Mouse (Mus musculus) left cerebral cortex, adult 18-20 months (tissue): Measurements from ENCODE around the gene Mccc1. TPM values are rescaled to one million over a fixed set of nuclear protein-coding genes. Genes with fewer than 3 reads are reported as not detected.

Experiments used
- DNase-seq, 2 experiments: peaks; one replicate each; pipeline ENCODE4 v3.0.0; 2021 to 2022; ENCODE audit warnings: low spot score in 2 of 2, mixed read lengths in 1 of 2
- total RNA-seq, 2 experiments: library from RNA; stranded (reverse); gene quantifications; 2 replicates each; pipeline ENCODE4 v1.2.3; 2021

The Mccc1 gene
- total RNA-seq, 2 experiments from 2014 or later, result 30.8 to 33.3 TPM

GRCm38 (mm10) chr3:35967366-35967921 lies 33.0 kb downstream of the Mccc1 start:
- no peak for DNase-seq

DNA sequence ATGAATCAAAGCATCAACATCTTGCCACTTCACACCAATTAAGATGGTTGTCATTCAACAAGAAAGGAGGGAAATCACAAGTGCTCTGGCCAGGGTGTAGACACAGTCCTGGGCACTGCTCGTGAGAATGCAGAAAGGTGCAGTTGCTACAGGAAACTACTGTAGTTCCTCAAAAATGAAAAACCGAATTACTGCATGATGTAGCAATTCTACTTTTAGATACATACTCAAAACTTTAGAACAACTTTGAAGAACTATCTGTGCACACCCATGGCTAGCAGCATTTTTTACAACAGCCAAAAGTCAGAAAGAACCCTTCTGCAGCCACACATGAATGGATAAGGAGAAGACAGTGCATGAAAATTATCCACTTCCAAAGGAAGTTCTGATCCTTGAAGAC lies 34.0 kb downstream of the Mccc1 start:
- DNase-seq, result no peak

DNA sequence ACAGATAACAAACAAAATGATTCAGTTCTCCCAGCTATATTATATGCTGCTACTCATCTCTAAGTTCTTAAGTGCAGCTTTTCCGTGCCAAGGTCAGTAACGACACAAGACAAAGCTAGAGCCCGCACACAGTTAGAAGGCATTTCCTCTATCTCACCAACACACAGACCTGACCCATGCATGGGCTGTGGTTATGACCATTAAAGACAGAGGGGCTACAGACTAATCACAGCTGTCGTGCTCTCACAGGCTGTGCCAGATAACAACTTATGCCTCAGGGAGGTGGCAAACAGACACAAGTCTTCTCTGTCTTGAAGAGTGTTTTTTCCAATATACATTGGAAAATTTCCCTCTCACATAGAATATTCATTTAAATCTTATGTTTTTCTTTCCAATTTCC lies 35.5 kb downstream of the Mccc1 start:
- no peak for DNase-seq

DNA sequence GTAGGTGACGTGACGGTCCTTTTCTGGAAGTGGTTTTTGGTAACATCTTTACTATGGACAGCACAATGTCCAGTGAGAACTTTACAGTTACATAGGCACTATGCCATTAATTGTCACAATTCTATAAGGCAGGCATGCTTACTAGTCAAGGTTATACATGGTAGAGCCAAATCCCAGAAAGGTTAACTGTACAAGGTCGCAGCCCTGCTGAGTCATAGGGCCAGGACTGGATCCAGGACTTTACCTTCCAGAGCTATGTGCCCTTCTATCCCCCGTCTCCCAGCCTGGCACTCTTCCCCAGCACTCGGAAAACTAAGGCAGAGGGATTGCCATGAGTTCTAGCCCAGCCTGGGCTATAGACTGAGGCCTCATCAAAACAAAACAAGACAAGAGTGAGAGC lies 36.6 kb downstream of the Mccc1 start:
- DNase-seq, result no peak

DNA sequence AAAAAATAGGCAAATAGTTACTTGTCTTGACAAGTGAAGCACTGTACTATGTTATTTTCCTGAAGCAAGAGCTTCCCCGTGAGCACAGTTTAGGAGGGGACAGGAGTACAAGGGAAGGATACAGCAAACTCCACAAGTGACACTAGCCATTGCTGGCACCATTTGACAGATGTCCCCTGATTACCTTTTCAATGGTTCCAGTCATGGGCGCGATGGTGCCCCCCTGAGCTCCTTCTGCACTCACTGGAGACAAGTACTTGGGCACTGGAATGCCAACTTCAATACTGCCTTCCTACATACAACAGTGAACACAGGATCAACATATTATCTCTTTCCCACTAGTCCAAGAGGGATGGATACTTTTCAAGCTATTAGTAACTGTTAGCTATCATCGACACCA lies 37.1 kb downstream of the Mccc1 start:
- no peak for DNase-seq

GRCm38 (mm10) chr3:35962967-35963366 lies 37.5 kb downstream of the Mccc1 start:
- DNase-seq, result no peak

GRCm38 (mm10) chr3:35957230-35957629 lies 43.2 kb downstream of the Mccc1 start:
- DNase-seq, result no peak

DNA sequence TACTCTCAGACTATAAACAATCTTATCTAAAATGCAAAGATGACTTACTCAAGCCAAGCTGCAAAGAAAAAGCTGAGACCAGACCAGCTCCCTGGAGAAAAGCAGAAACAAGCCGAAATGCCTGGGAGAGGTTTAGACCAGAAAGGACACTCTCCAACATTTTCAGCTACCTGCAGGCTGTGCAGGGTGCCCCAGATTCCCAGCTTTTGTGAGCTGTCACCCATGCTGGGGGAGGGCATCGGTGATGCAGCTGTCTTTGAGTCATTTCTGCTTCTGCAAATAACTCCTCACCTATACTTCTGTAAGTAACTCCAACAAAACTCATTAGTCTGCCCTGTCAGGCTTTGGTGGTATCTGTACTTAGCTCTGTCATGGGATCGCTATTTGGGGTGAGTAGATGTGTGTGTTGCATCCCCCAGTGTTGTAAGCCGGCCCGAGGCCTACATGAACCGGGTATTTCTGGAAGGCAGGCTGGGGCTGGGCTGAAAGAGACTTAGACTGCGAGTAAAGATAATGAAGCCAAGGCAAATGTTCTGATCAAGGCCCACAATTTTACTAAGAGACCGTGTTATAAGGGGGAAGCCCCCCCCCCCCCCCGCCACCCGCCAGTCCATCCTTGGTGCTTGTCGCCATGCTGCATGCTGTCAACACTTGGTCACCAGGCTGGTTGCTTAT lies 45.4 kb downstream of the Mccc1 start:
- no peak for DNase-seq

GRCm38 (mm10) chr3:35953816-35954215 lies 46.7 kb downstream of the Mccc1 start:
- no peak for DNase-seq

DNA sequence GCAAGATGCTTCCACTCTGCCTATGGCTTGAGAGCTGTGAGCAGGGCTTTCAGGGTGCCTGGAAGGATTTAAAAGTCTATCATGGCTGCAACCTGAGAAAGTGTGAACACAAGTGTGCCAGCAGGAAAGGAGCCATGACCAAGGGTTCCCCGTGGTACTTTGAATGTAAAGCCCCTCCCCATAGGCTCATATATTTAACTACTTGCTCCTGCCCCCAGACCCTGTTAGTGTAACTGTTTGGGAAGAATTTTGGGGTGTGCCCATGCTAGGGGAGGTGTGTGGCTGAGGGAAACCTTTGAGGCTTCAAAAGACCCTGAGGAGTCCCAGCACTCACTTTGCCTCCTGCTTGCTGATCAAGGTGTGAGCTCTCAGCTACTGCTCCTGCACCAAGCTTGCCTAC lies 47.3 kb downstream of the Mccc1 start:
- no peak for DNase-seq

DNA sequence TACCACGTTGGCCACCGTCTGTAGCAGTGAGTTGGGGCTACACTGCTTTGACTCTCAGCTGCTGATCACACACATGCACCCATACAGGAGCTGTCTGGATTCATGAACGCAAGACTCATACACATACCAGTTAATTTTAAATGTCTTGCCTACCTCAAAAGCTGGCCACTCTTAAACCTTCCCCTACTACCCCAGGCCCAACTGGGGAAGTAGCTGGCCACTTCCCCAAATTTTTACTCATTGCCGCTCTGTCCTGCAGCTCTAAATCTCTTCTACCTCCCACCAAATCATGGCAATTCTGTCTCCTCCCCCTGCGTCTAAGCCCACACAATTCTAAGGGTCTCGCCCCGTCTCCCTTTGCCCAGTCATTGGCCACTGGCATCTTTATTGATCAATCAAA lies 52.3 kb downstream of the Mccc1 start:
- DNase-seq, result no peak

- DNase-seq, result no peak
These were observed 59.9 kb downstream of the Mccc1 start for GRCm38 (mm10) chr3:35940520-35941135.

- no peak for DNase-seq
These were observed 60.4 kb downstream of the Mccc1 start for GRCm38 (mm10) chr3:35940047-35940446.

DNA sequence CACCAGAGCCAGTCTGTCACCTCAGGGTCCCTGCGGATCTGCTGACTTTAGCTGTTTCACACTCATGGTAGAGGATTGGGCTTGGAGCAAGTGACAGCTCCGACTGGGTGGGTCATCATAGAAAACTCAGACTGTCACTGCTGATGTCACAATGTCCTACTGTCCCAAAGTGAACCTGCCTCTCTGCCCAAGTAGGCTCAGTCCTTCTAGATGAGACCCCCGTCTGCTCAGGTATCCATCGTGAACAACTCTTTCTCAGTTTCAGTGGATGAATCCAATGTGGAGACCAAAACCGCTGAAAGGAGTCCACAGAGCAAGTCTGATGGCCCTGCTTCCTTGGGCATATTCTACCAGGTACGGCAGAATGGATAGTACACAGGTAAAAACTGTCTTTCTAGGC lies 63.1 kb downstream of the Mccc1 start, which contains the start of gene Dcun1d1:
TSS of gene Dcun1d1 (minus strand) at position 101 of the 400 bp plus-strand sequence.
- DNase-seq, result no peak

- DNase-seq, result peak in 1 of 2 experiments; percentile 17
These were observed 67.1 kb downstream of the Mccc1 start for GRCm38 (mm10) chr3:35933405-35933777.

DNA sequence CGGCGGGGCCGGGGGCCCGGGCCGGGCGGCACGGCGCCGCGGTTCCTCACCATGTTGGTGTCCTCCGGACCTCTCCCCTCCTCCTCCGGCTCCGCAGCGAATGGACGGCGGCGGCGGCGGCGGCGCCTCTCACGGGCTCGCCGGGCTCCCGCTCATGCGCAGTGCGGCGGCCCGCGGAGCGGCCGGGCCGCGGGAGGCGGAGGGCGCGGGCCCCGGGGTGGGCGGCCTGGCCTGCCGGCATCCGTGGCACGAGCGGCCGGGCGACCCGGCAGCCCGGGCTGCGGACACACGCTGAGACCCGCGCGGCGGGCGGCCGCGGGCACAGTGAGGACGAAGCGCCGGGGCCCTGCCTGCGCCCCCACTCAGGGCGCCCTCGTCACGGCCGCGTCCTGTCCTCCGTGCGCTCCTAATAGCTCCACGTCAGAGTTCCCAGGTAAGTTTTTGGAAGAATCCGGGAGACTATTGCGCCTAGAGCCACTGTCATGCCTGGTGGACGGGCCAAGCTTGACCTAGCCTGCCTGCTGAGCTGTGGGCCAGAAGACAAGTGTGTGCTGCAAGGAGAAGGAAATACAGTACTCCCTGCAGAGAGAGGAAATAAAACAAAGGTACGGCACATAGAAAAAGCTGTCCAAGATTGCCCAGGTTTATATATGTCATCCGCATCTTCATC lies 67.6 kb downstream of the Mccc1 start:
- peak; percentile 68 to 80 for DNase-seq

GRCm38 (mm10) chr3:35931896-35932727 lies 68.4 kb downstream of the Mccc1 start:
- DNase-seq, result peak; percentile 32 to 33

DNA sequence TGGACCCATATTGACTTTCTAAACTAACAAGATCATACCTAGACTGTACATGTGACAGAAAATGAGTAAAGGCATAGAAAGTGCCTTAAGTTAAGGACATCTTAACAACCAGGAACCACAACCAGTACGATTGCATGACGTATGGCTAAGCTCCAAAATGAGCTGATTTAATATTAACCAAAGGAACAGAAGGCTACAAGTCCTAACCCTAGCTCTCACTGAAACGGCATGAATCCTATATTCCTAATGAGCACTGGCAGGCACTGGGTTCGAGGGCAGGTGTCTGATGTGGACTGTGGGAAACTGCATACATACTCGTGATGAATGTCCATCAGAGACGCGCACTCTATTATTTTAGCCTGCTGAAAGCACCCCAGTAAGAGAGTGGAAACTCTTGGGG lies 69.1 kb downstream of the Mccc1 start:
- DNase-seq, result no peak

DNA sequence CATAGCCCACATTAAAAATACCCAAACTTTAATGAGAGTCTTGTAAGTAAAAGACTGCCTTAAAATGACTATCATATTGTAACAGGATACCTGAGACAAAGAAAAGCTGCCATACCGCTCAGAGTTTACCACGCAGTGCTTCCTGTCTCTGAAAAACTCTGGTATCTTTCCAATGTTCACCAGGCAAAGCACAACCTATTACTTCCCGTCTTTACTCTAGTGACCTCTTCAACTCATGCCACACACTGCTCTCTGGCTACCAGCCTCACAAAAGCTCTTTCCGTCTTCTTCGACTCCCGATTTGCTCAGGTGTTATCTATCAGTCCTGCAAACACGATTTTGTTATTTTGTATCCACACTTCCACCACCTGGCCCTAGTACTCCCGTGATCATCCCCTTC lies 70.6 kb downstream of the Mccc1 start:
- no peak for DNase-seq

GRCm38 (mm10) chr3:35929406-35929805 lies 71.1 kb downstream of the Mccc1 start:
- DNase-seq, result no peak

- no peak for DNase-seq
These were observed 74.6 kb downstream of the Mccc1 start for GRCm38 (mm10) chr3:35925852-35926251.
